Mouse (Mus musculus): ENCODE data around the gene Slc44a1.

DNA sequence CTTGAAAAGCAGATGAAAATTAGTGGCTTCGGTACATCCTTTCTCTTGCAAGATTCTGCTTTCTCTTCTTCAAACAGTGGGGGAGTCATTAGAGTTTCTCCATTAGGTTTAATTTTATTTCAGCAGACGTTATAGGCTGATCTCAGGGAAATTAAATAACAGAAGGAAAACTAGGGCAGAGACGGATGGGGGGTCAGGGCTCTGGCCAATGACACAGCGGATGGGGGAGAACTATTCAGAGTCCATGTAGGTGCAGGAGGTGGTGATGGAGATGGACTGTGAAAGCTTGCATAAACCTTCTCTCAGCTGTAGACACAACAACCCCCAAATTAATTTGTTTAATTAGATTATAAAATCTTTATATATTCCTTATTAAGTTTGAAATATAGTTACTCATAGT lies 20.8 kb downstream of the Slc44a1 start:
- no peak for TF ChIP-seq POLR2A (IDR thresholded peaks at IDR 0.05; ENCODE audit: borderline replicate concordance, control insufficient read depth, low read depth, low read length)
- no peak for TF ChIP-seq CTCF (IDR thresholded peaks at IDR 0.05; ENCODE audit: control insufficient read depth, insufficient read depth, low read length)

Measured in bone marrow, adult 2 months (tissue).